Mouse (Mus musculus) forebrain, postnatal 0 days (tissue): Measurements from ENCODE around the gene Kdelr2. TPM values are rescaled to one million over a fixed set of nuclear protein-coding genes. Genes with fewer than 3 reads are reported as not detected.

ENCODE experiments used
- ATAC-seq: fragments of 200-750 bp; cut with Nextera tagmentation; 2 replicates; pipeline ENCODE4 v1.8.0; 2017; ENCODE audit warnings: mild to moderate bottlenecking, moderate library complexity
- DNase-seq: peaks from one replicate; pipeline ENCODE4 v3.0.0-alpha.2; 2015
- H3K27ac ChIP-seq: fragments of 300-500 bp; sonication (generic); 2 replicates; pipeline ENCODE4 v1.5.1; 2014; ENCODE audit warnings: low read depth, mild to moderate bottlenecking, antibody characterized with exemption, low read length, moderate library complexity, mixed read lengths
- H3K27me3 ChIP-seq: fragments of 300-500 bp; sonication (generic); 2 replicates; pipeline ENCODE4 v1.6.1; 2014; ENCODE audit warnings: mild to moderate bottlenecking, low read length, mixed read lengths; ENCODE audit not compliant: insufficient read depth
- H3K36me3 ChIP-seq: fragments of 300-500 bp; sonication (generic); 2 replicates; pipeline ENCODE4 v1.6.1; 2014; ENCODE audit warnings: mild to moderate bottlenecking, moderate library complexity; ENCODE audit not compliant: insufficient read depth
- H3K4me1 ChIP-seq: fragments of 300-500 bp; sonication (generic); 2 replicates; pipeline ENCODE4 v1.6.1; 2014; ENCODE audit warnings: antibody characterized with exemption; ENCODE audit not compliant: insufficient read depth
- H3K4me2 ChIP-seq: fragments of 300-500 bp; sonication (generic); 2 replicates; pipeline ENCODE4 v1.6.1; 2014; ENCODE audit warnings: low read depth, mild to moderate bottlenecking, moderate library complexity
- H3K4me3 ChIP-seq: fragments of 300-500 bp; sonication (generic); 2 replicates; pipeline ENCODE4 v1.5.1; 2014; ENCODE audit warnings: low read depth, low read length, mixed read lengths
- H3K9ac ChIP-seq: fragments of 300-500 bp; sonication (generic); 2 replicates; pipeline ENCODE4 v1.6.1; 2014; ENCODE audit warnings: mild to moderate bottlenecking
- H3K9me3 ChIP-seq: fragments of 300-500 bp; sonication (generic); 2 replicates; pipeline ENCODE4 v1.6.1; 2016; ENCODE audit warnings: low read length
- CTCF ChIP-seq: sonication (generic); IDR thresholded peaks from 2 replicates; pipeline ENCODE4 v1.5.1; 2016; ENCODE audit warnings: antibody characterized with exemption, control low read depth, low read depth
- WGBS: fragments of 180-500 bp; shearing (Covaris S2); extraction: QIAGEN DNeasy Blood & Tissue Kit; methylation state at CpG from one replicate; pipeline ENCODE4 v1.1.7; 2014; 5-methylcytosine and 5-hydroxymethylcytosine counted together
- polyA plus RNA-seq: library from polyadenylated mRNA; unstranded; fragments of >200 nt; fragmentation: Nextera tagmentation; extraction: Ambion mirVana; gene quantifications from 2 replicates; pipeline ENCODE4 v1.2.1, GENCODE M21; 2015
- total RNA-seq: library from RNA; depleted of rRNA; stranded (reverse); fragments of >200 nt; gene quantifications from 2 replicates; pipeline ENCODE4 v1.2.3, GENCODE M21; 2014

Kdelr2 gene
- total and polyA plus RNA-seq, 2 experiments from 2014 or later: 80.5 to 125 TPM

DNA sequence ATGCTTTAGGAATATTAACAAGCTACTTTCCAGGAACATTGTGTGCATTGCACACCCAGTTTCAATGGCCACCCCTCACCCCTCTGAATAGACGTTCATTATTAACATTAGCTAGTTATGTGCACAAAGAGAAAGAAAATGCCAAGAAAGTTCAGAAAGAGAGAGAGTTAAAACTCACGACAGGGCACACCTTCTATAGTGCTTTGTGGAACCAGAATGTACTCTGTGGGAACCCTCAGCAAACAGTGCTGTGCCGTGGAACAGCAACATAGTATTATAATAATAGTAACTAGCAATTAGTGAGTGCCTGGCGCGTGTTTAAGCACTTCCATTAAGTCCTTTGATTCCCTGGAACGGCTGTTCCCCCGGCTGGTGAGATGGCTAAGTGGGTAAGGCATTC, 42.2 kb upstream of the Kdelr2 start:
- Histone ChIP-seq H3K4me3 (no peak overlapping the region), H3K27ac (no peak overlapping the region), H3K27me3 (peaks cover 3% of the 10 kb centered on the region; the same call in 1 of the 2 replicates), H3K4me1 (0 out of 2 replicates have a peak, but pooled peaks cover 3% of the 10 kb centered on the region), H3K9ac (no peak overlapping the region), H3K4me2 (no peak overlapping the region), H3K36me3 (no peaks in the 10 kb centered on the region), H3K9me3 (no peaks in the 10 kb centered on the region)
- ATAC-seq (peak; percentile 48), DNase-seq (peak; percentile 20)
- WGBS: 12% methylated on average over 7 of the region's 7 CpGs
- TF ChIP-seq CTCF: no peak

DNA sequence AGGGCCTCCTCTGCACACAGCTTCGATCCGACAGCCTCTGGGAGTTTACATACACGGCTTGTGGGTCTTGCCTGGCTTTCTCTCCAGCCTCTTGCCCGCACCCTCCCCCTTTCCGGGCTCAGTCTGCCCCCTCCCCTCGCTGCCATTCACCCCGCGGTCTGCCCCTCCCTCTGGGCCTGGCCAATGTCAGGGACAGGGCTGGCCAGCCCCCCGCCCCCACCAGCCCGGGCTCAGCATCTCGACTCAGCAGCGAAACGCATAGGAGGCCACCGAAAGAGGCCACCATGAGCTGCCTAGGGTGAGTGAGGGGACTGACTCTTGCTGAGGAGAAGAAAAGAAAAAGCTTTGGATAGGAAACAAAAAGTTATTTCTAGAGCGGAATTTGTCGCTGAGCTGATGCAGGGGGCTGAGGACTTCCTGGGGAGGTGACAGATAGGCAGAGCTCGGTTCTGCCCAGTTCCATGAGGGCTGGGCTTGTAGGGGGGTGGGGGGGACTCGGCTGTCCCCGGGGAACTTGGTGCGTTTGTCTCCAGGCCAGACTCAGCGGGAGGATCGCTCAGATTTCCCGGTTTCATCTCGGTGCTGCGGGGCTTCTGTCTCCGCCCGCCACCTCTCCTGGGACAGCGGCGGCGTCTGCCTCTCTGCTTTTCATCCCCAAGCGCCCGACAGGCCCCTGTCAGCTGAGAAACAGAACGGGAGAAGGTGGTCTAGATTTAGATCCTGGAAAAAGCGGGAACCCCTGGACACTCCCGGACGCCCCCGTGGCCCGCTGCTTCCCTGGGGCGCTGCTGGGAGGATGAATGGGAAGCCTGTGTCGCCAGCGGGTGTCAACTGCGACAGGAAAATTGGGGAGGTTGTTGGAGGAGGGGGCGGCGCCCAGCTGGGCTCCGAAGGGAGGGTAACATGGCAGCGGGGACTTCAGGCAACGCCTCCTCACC, 39.7 kb upstream of the Kdelr2 start:
- Histone ChIP-seq H3K27ac (peak overlapping the region; percentile 29; the same call in 1 of the 2 replicates), H3K9ac (peak overlapping the region; percentile 50), H3K27me3 (peaks cover 2% of the 10 kb centered on the region; the same call in 1 of the 2 replicates), H3K36me3 (no peaks in the 10 kb centered on the region), H3K4me2 (peak overlapping the region; percentile 86), H3K9me3 (no peaks in the 10 kb centered on the region), H3K4me3 (peak overlapping the region; percentile 47), H3K4me1 (0 out of 2 replicates have a peak, but pooled peaks cover 3% of the 10 kb centered on the region)
- TF ChIP-seq CTCF: no peak
- WGBS: under 1% methylated on average over 46 of the region's 47 CpGs
- ATAC-seq: peak; percentile 72
- DNase-seq: peak; percentile 56

DNA sequence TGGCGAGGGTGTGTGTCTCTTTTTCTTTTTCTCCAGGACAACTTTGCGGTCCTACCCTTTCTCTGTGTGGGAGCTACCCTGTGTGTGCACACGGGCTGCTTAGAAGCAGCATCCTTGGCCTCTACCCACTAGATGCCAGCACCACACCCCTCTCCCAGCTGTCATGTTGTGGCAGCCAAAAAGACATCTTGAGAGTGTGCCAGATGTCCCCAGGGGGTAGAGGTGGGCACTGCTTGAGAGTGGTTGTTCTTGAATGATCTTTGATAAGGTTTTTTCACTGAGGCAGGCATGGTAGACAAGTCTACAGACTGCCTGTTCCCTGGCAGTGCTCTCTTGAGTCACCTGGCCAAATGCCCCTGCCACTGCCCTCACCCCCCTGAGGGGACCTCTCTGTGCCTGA, 35.7 kb upstream of the Kdelr2 start:
- Histone ChIP-seq H3K4me3 (no peak overlapping the region), H3K9ac (no peak overlapping the region), H3K4me1 (peaks cover 10% of the 10 kb centered on the region), H3K9me3 (no peaks in the 10 kb centered on the region), H3K4me2 (no peak overlapping the region), H3K27me3 (peaks cover 28% of the 10 kb centered on the region), H3K36me3 (no peaks in the 10 kb centered on the region), H3K27ac (no peak overlapping the region)
- ATAC-seq (no peak), DNase-seq (peak; percentile 25)
- WGBS: 59% methylated on average over 3 of the region's 3 CpGs
- no peak for TF ChIP-seq CTCF

DNA sequence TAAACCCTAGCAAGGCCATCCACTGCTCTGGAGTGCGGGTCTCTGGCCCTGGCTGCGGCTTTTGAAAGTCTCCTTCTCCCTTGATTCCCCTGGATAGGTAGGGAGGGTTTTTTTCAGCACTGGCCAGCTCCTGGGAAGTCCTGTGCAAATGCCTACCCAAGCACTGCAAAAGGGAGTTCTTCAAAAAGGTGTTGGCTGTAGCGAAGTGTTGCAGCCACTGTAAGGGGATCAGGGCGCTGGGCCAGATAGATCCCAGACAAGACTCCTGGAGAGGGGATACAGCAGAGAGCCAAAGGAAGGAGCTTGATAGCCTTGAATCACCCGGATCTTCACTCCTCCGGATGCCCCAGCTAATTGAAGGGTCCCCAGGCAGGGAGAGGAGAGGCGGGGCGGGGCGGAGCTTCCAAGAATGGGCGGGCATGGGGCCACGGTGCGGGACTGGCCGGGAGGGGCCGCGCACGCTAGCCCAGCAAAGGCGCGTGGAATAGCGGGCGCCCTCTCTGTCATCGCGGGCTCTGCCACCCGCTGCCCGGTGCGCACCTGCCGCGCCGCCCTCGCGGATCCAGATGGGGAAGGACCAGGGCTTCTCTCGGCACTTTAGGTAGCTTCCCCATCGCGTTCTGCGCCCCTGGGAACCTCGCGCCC, 33.9 kb upstream of the Kdelr2 start:
- H3K27ac ChIP-seq: no peak overlapping the region; the same call in 1 of the 2 replicates
- no peaks in the 10 kb centered on the region for H3K36me3 ChIP-seq
- no peak for TF ChIP-seq CTCF
- ATAC-seq (peak; percentile 34; the same call in 1 of the 2 replicates), DNase-seq (peak; percentile 14)
- peak overlapping the region; percentile 37 for H3K4me3 ChIP-seq
- peaks cover 46% of the 10 kb centered on the region for H3K27me3 ChIP-seq
- peak overlapping the region; percentile 61 for H3K4me2 ChIP-seq
- peak overlapping the region; percentile 37 for H3K9ac ChIP-seq
- peaks cover 7% of the 10 kb centered on the region for H3K4me1 ChIP-seq
- H3K9me3 ChIP-seq: no peaks in the 10 kb centered on the region
- WGBS: 2% methylated on average over 31 of the region's 36 CpGs

DNA sequence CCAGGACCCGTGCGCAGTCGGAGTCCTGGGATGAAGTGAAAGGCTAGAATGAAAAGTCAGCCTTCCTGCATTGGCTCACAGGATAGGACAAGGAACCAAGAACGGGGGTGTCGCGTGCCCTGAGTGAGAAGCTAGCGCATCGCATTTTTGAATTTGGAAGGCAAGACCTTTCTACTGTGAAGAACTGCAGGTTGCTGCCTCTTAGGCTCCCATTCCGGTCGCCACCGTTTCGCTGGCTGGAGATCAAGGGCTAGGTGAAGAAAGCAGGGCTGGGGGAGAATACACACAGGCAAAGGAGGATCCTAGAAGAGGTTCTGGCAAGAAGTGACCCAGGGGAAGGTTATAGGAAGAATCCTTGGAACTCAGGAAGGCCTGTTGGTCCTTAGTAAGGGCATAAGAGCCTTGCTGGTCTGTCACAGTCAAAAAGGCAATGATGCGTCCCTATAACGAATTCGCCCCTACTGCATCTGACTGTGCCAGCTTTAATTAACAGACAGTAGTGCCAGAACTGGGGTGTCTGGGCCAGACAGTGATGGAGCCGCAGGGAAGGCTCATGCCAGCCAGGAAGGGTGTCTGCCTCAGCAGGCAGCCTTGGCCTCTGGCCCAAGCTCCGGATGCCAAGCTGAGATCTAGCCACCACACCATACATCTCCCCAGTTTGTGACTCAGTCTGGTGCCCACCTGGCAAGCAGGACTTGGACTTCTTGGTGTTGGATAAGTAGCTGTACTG, 33.1 kb upstream of the Kdelr2 start:
- Histone ChIP-seq H3K27me3 (peaks cover 50% of the 10 kb centered on the region), H3K4me2 (peak overlapping the region; percentile 61), H3K36me3 (no peaks in the 10 kb centered on the region), H3K4me1 (peaks cover 7% of the 10 kb centered on the region), H3K4me3 (peak overlapping the region; percentile 37), H3K9me3 (no peaks in the 10 kb centered on the region), H3K9ac (peak overlapping the region; percentile 37; the same call in 1 of the 2 replicates), H3K27ac (no peak overlapping the region)
- DNase-seq (peak; percentile 67), ATAC-seq (peak; percentile 66)
- WGBS: 14% methylated on average over 17 of the region's 17 CpGs
- no peak for TF ChIP-seq CTCF

DNA sequence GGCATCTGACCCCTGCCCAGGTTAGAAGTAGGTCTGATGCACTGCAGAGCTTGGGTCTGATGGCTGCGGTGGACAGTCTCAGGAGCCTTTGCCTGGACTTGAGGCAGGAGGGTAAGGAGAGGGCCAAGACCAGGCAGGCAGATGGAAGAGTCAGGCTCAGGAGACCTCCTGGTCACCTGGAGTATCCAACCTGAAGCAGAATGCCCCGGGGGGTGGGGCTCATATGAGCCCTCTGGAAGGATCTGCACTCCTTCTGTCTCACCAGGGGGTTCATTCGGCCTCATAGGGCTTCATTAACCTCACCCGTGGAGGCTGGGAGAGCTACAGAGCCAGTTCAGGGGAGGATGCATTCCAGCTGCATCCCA, 32.5 kb upstream of the Kdelr2 start:
- H3K27ac ChIP-seq: no peak overlapping the region
- H3K9ac ChIP-seq: no peak overlapping the region
- H3K4me1 ChIP-seq: peaks cover 7% of the 10 kb centered on the region
- no peak for TF ChIP-seq CTCF
- H3K9me3 ChIP-seq: no peaks in the 10 kb centered on the region
- ATAC-seq (no peak), DNase-seq (no peak)
- no peaks in the 10 kb centered on the region for H3K36me3 ChIP-seq
- WGBS: 46% methylated on average over 4 of the region's 4 CpGs
- H3K27me3 ChIP-seq: peaks cover 50% of the 10 kb centered on the region
- no peak overlapping the region for H3K4me2 ChIP-seq
- H3K4me3 ChIP-seq: no peak overlapping the region
